Mouse (Mus musculus) right cerebral cortex, postnatal 14 days (tissue): ENCODE data around the gene Fam160a2.
A peak's percentile ranks its signal among the peaks of the same experiment; 100 is the strongest.

ENCODE experiments used
- DNase-seq: peaks from one replicate; pipeline ENCODE4 v3.0.0; 2022

Fam160a2 gene

DNA sequence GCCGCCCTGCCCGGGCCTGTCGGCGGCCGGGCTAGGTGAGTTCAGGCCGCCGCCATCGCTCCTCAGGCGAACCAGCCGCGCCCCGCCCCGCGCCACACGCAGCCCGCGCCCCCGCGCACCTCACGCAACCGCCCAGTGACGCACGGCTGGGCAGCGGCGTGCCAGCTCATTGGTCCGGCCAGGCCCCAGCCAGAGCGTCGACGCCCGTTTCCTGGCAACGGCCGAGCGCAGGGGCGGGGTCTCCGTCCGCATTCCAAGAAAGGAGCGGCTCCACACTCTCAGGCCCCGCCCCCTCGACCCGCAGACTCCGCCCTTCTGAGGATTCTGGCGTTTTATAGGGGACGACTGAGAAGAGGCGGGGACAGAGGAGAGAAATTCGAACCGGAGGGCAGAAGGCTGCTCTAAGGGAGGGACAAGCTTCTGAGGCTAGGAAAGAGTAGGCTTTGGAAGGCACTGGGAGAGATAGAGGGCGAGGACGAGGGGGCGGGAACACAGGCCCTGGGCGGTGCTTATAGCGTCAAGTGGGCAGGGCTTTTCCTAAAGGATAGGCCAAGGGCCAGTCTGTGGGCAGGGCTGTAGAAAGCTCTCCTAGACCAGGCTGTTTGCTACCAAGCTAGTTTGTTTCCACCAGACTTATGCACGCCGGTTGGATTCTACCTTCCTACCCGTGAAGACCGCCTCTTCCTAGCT, at the start of gene Fam160a2:
Gene Fam160a2 (minus strand): TSS at position 120 of the 690 bp plus-strand sequence.
- DNase-seq = peak; percentile 100

DNA sequence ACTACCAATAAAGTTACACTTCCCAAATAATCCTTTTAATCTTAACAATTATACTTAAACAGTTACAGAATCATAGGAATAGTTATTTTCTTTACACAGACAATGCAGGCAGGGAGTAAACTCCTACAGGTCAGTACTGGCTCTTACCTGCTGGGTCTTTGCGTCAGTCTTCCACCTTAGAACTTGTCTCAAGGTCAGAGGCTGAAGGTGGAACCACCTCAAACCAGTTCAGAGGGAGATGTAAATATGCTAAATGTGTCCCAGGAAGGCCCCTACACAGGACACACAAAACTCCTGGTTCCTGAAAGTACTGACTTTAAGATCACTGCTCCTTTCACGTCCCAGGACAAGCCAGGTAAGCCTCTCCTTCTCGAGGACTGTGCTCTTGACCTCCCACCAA, 45.2 kb upstream of the Fam160a2 start:
- no peak for DNase-seq

GRCm38 (mm10) chr7:105441426-105441825, 41.6 kb upstream of the Fam160a2 start:
- no peak for DNase-seq

DNA sequence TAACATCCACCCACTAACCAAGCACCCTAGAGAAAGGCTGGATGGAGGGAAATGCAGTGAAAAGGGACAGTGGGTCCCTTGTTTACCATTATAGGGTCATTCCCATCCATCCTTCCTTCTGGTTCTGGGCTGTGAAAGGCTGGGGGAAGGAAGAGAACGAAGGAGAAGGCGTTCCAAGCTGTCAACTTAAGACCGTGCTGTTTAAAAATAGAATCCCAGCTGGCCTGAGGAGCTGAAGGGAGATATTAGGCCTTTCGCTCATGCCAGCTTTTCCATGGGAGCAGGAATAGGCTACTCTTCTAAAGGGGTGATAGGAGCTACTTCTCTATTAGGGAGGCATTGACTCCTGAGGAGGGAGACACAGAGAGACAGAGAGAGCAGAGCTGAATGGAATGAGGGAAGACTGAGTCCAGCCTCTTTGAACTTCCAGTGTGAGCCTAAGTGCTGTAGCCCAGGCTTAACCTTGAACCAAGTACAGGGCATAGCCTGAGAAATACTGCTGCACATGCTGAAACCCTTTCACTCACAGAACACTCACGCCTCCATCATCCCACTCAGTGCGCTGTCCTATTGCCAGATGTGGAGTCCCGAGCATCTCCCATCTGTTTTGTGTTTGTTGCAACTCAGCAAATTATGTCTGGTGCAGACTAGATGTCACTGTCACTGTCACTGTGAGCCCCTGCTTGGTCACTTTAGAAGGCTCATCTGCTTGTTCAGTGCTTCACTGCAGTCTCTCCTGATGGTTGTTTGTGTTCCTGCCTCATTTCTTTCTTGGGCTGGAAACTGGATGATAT, 38.3 kb upstream of the Fam160a2 start:
- no peak for DNase-seq

GRCm38 (mm10) chr7:105434798-105435197, 34.9 kb upstream of the Fam160a2 start:
- no peak for DNase-seq

GRCm38 (mm10) chr7:105433859-105434258, 34.0 kb upstream of the Fam160a2 start:
- no peak for DNase-seq

- DNase-seq = no peak
Measured at GRCm38 (mm10) chr7:105432058-105432457, 32.2 kb upstream of the Fam160a2 start.

DNA sequence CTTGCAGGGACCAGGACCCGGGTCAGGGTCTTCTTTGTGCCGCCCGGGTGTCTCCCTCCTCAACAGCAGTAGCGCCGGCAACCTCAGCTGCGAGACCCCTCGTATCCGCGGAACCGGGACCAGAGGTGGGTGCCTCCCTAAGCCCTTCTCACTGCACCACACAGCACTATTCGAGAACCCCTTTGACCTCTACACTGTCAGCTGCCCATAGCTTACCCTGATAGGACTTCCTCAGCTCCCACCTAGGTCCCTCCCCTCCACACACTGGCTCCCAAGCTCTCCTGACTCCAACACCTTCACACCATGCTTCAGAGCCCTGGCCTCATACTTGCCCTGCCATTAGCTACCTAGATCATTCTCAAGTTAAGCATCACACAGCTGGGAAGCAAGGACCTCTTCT, 26.2 kb upstream of the Fam160a2 start:
- DNase-seq = no peak

GRCm38 (mm10) chr7:105425424-105426043, 25.7 kb upstream of the Fam160a2 start, which contains the start of gene Cckbr:
Gene Cckbr, plus strand, starts transcription at chr7:105425731.
- DNase-seq = peak; percentile 64

GRCm38 (mm10) chr7:105424368-105424767, 24.5 kb upstream of the Fam160a2 start:
- no peak for DNase-seq

DNA sequence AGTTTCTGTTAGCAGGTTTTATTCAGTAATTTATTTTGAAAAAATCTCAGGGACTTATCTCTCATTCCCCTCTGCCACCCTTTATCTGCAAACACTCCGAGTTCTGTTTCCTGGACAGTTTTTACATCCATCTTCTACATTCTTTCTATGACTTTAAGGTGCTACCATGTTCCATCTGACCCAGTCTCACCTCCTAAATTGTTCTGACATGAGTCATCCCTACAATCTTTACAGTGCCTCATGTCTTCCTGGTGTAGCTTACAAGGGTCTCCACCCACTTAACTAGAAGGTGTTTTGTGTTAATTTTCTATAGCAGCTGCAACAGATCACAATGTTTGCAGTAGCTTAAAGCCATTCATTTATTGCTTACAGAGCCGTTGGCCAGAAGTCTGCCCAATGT, 21.0 kb upstream of the Fam160a2 start:
- DNase-seq = no peak

GRCm38 (mm10) chr7:105418106-105418505, 18.3 kb upstream of the Fam160a2 start:
- DNase-seq = no peak

DNA sequence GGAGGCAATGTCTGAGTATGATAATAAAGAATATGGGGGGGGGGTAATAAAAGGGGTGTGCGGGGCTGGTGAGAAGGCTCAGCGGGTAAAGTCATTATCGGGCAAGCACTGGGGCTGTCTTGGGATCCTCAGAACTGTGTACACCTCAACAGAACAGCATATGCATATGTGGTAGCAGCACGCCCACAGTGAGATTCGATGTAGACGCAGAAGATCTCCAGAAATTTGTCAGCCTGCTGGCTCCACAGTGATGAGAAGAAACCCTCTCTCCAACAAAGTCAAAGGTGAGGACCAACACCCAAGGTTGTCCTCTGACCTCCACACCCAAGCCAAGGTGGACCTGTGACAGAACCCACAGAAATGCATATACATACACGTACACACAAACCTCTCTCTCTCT, 16.7 kb upstream of the Fam160a2 start:
- no peak for DNase-seq

- DNase-seq = no peak
Measured at GRCm38 (mm10) chr7:105414385-105414784, 14.5 kb upstream of the Fam160a2 start.

DNA sequence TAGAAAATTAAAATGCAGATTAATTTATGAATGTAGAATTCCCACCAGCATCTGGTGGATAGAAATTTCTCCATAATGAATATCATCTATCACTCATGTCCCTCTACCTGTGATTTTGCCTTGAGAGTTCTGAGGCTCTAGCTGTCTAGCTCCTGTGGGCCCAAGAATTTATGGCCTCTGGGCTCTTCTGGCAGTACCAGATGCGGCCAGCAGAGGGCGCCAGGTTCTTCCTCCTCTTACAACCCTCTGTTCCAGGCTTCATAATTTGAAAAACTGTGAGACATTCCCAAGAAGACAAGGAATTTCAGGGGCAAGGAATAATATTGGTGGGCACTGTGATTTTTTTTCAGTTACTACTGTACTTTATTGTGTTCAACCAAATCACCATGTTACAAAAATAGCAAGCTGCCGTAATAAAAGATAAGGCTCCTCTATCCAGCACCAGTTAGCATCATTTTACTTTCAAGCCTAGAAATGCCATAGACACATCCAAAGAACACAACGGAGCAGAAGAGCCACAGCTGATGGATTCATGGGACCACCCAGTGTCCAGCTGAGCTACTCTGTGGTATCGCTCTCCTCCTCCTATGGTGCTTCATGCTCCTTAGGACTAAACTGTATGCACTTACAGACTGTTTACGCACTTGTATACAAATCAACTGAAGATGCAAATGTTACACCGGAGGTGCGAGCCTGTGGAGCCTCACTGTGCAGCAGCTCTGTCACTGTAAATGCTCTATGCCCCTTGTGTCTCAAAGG, 12.2 kb upstream of the Fam160a2 start:
- DNase-seq = peak; percentile 85

DNA sequence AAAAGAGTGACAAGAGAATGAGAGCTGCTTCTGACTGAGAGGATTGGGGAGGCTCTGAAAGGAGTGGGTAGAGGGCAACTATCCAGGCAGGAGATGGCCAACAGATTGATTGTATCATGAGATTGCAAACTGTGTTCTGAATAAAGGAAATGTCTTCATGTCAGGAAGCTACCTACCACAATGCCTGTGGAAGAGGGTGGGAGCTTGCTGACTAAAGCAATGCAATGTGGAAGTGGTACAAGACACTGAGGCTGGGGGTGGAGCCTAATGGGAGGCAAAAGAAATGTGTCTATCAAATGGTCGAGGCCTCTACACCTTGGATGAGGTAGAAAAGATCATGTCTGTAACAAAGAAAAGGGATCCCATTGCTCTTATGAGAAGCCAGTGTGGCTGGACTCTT, 6.5 kb upstream of the Fam160a2 start:
- no peak for DNase-seq

DNA sequence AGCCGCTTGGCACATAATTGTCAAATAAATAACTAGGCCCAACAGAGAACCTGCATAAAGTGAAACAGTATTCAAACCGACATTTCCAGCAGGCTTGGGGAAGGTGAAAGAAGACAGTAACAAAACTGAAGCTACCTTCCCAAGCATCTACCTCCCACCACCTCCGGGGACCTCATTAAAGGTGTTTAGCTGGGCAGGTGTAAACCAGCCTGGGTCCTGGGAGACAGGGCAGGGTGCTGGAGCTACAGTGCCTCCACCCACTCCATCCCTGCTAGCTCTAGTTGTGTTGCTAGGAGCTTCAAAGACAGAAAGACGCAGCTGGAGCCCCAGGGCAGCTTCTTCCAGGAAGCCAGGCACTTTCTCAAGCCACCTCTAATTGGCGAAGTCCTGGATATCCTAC, 4.4 kb upstream of the Fam160a2 start, which contains the start of gene Cnga4:
Gene Cnga4 (plus strand): TSS at position 301 of the 400 bp plus-strand sequence.
- no peak for DNase-seq

- no peak for DNase-seq
Measured at GRCm38 (mm10) chr7:105399058-105399934, 558 bp downstream of the Fam160a2 start.

- no peak for DNase-seq
Measured at GRCm38 (mm10) chr7:105396126-105396525, 3.7 kb downstream of the Fam160a2 start.

GRCm38 (mm10) chr7:105395131-105395820, 4.6 kb downstream of the Fam160a2 start:
- no peak for DNase-seq

GRCm38 (mm10) chr7:105394606-105395005, 5.2 kb downstream of the Fam160a2 start:
- no peak for DNase-seq
